Mouse (Mus musculus) right cerebral cortex, postnatal 14 days (tissue): ENCODE results near the gene Draxin.
"Not testable (repeated sequence)": the region's sequence is repeated elsewhere in the genome, so short reads cannot be mapped to it uniquely, and the experiment has no call there.

ENCODE experiments used
- DNase-seq: peaks from one replicate; pipeline ENCODE4 v3.0.0; 2022

The Draxin gene

DNA sequence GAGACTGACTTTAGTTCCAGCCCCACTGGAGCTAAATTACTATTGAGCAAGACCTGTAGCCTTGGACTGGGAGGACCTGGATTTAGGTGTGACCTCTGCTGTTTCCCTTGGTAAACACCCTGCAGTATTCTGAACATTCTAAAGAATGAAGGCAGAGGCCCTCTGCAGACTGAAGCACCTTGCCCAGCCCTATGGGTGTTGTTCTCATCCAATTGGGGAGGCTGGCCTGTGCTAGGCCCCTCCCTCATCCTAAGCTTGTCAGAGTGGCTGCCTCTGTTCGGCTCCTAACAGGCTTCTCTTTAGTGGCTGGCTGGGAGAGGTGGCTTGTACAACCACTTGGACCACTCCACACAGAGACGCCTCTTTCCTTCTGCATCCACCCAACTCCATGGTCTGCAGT is 77.5 kb downstream of the Draxin start:
- no peak for DNase-seq

DNA sequence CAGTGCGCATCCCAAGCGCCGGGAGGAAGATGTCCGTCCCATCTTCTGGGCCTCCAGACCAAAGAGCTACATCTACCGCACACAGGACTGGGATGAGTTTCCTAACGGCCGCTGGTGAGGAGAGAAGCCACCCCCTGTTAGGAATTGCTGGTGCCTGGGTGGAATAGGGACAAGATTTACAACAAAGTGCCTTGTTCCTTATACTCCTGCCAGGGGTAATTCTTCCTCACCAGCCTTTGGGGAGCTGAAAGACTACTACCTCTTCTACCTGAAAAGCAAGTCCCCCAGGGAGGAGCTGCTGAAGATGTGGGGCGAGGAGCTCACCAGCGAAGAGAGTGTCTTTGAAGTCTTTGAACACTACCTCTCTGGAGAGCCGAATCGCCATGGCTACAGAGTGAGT is 78.6 kb downstream of the Draxin start:
- DNase-seq: no peak

DNA sequence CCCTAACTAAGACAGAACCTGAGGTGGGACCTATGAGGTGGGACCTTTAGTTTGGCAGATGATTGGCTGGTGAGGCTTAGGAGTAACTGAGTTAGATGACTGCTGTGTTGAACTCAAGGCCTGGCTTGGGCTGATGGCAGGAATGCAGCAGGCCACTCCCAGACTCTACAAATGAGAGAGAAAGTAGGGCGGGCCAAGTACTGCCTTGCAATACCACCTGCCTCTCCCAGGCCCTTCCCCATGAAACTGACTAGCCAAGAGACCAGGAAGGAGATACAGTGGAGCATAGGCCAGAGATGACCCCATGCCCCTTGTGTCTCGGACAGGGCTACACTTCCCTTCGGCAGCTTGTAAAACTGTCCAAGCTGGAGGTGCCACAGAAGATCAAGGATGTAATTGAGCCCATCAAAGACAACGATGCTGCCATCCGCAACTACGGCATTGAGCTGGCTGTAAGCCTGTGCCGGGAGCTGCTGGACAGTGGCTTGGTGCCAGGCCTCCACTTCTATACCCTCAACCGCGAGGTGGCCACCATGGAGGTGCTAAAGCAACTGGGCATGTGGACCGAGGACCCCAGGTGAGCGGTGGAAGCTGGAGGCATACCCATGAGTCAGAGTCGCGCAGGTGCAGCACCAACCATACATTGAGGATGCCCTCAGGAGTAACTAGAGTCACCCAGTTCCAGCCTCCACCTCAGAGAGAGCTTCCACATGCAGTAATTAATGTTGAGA is 79.3 kb downstream of the Draxin start:
- DNase-seq: no peak

DNA sequence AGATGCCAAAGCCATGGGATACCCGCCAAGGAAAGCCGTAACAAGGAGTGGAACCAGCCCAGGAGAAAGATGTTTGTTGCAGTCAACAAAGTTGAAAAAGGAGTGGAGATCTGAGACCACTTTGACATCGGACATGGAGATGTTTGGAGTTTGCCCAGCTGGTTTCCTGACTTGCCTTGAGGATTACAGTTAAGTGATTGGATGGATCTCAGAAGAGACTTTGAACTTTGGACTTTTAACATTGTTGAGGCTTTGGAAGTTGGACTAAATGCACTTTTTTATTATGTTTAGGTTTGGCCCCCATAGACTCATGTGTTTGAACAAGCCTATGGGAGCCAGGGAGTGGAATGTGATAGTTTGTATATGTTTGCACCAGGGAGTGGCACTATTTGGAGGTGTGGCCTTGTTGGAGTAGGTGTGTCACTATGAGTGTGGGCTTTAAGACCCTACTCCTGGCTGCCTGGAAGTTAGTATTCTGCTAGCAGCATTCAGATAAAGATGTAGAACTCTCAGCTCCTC is 80.0 kb downstream of the Draxin start:
- DNase-seq: not testable (repeated sequence)
